Mouse (Mus musculus): ENCODE results near the gene Gm17324.
A peak's percentile ranks its signal among the peaks of the same experiment; 100 is the strongest.

Gm17324 gene

DNA sequence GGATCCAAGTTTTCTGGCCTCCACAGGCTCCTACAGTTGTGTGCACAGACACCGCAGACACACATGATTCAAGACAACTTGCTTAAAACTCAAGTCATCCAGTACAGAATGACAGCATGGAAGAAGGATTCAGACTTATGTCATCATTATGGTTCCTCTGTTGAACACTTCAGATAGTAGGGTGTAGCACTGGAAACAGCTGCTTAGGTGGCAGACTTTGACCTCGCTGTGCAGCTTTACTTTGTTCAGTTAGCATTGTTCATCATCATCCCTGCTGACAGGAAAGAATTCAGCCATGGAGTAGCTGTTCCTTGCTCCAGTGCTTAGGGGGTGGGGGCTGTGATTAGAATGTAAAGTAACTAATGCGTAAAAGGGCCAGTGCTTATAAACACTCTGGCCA lies 17.1 kb upstream of the Gm17324 start:
- no peak for DNase-seq (ENCODE audit: low spot score)

DNA sequence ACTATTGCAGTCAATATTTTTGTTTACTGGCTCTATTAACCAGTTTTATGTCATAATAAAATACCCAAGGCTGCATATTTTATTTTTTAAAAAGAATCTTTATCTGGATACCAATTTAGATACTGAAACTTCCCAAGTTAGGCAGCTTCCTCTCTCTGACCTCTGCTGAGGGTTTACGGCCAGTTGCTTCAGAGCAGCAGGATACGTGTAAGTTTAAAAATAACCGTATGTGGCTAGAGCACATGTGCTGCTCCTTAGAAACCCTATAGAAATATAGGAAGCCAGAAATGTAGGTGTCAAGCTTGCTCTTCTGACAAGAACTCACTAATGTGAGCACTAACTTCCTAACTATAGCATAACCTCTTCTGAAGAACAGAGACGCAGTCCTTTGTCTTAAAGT lies 14.8 kb upstream of the Gm17324 start:
- no peak for DNase-seq (ENCODE audit: low spot score)

DNA sequence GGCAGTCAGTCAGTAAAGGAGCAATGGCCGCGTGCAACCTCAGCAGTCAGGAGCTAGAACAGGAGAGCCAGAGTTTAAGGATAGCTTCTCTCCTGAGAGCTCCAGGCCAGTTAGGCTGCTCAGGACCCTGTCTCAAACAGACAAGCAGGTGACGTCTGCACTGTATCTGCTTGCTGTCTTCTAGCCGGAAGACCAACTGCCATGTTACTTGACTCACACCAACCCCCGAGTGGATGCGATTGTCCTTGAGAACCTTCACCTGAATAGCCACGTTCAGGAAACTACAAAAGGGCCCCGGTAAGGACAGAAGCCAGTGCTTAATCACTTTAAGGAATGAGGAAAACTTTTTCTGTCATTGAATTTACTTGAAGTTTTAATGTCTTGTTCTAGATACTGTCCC lies 8.4 kb upstream of the Gm17324 start:
- DNase-seq (ENCODE audit: low spot score): no peak

- DNase-seq (ENCODE audit: low spot score): no peak
Observed at GRCm38 (mm10) chr9:78451382-78451781, 2.8 kb upstream of the Gm17324 start.

- no peak for DNase-seq (ENCODE audit: low spot score)
Observed at GRCm38 (mm10) chr9:78450404-78450803, 1.8 kb upstream of the Gm17324 start.

DNA sequence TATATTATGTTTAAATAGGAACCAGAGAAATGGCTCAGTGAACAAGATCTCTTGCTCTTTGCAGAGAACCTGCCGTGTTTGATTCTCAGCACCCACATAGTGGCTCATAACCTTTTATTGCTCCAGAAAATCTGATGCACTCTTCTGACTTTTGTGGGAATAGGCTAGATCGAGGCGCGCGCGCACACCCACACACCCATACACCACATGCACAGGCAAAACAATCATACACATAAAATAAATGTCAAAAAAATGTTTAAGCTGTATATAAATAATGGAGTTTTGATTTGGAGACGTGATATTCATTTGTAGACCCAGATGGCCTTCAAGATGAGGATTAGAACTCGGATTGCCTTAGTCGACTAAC lies 997 bp downstream of the Gm17324 start:
- DNase-seq (ENCODE audit: low spot score): no peak

DNA sequence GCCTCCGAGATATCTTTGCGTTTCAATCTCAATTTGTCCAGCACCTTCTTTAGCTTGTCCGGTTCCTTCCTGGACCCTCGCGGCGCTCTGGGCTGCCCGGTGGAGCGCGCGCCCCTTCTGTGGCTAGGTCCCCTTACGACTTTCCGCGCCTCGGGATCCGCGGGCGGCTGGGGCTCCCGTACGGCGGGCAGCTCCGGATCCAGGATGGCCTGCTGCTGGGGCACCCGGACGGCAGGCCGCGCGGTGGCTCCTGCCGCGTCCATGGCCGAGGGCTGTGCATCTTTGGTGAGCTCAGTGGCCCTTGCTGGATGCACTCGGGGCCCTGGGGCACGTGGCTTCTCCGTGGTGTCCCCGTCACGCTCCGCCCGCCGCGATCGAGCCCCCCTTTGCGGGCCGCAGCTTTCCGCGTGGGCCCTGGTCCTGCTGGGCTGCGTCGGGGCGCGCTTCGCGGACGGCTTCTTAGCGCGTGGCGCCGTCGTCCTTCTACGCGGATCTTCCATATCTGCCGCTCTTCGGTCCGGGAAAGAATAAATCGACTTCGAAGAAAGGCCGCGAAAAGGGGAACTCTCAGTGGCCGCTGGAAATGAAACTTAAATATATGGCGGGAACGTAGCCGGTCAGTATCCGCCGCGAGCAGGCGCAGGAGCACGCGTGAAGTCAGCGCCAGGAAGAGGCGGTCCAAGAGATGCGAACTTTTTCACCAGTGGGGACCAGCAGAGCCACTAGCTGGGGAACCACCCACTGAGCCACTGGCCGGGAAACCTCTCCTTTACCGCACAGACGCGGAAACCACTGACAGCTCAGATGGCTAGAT lies 5.8 kb downstream of the Gm17324 start, which contains the start of gene Cgas:
Cgas (minus strand) TSS at position 659 of the 814 bp plus-strand sequence.
- peak; percentile 29 for DNase-seq (ENCODE audit: low spot score)

DNA sequence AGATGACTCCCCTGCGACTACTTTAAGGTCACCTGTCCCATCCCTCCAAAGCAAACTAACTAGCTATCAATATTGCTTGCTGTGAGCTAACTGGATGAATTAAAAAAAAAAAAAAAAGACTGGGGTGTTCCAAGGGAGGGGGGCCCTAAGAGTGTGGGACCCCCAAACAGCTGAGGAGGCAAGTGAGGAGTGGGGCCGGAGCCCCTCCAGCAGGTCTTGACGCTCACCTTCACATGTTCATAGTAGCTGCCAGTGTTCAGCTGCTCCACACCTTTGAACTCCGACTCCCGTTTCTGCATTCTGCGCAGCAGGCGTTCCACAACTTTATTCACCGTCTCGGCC lies 6.4 kb downstream of the Gm17324 start:
- no peak for DNase-seq (ENCODE audit: low spot score)

- no peak for DNase-seq (ENCODE audit: low spot score)
Observed at GRCm38 (mm10) chr9:78439426-78439825, 9.2 kb downstream of the Gm17324 start.

DNA sequence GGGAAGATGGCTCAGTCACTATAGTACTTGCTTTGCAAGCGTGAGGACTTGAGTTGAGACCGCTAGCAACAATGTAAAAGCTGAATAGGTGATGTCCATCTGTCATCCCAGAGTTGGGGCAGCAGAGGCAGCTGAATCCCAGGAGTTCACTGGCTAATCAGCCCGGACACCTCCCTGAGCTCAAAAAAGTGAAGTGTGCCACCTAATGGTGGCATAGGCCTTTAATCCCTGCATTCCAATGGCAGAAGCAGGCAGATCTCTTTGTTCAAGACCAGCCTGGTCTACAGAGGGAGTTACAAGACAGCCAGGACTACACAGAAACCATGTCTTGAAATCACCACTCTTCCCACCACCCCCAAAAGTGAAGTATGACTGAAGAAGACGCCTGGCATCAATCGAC lies 16.1 kb downstream of the Gm17324 start:
- no peak for DNase-seq (ENCODE audit: low spot score)

DNA sequence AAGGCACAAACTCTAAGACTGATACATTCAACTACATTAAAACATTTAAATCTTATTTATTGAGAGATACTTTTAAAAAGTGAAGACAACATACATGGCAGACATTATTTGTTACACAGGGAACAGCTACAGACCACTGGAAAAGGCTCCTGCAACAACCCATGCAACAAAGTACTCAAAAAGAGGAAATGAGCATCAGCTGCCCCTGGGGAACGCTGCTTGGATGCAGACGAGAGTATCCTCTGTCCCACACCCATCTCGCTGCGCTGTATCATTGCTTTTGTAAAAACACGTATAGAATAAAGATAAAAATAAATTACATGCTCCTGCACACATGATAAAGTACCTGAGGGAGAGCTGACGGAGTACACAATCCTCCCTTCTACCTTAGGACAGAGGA lies 18.1 kb downstream of the Gm17324 start:
- no peak for DNase-seq (ENCODE audit: low spot score)

DNA sequence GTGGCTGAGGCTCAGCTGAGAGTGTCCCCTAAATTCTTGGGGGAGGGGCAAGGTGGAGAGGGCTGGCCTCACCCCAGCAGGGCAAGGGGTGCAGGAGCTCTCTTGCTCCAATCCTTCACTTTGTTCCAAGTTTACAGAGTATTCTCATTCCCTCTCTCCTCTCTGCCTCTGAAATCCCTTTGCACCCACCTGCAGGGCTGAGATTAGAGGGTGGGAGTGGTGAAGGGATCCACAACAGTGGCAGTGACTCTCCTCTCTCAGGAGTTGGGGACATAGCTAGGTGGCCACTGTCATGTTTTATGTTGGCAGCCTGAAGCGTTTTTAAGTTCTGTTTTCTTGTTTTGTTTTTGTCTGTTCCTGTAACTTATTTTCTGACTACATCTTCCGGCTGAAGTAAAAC lies 19.0 kb downstream of the Gm17324 start:
- DNase-seq (ENCODE audit: low spot score): no peak

- DNase-seq (ENCODE audit: low spot score): no peak
Observed at GRCm38 (mm10) chr9:78428870-78429432, 19.6 kb downstream of the Gm17324 start.

GRCm38 (mm10) chr9:78428185-78428584 lies 20.4 kb downstream of the Gm17324 start:
- no peak for DNase-seq (ENCODE audit: low spot score)

GRCm38 (mm10) chr9:78427362-78427781 lies 21.2 kb downstream of the Gm17324 start:
- DNase-seq (ENCODE audit: low spot score): no peak

DNA sequence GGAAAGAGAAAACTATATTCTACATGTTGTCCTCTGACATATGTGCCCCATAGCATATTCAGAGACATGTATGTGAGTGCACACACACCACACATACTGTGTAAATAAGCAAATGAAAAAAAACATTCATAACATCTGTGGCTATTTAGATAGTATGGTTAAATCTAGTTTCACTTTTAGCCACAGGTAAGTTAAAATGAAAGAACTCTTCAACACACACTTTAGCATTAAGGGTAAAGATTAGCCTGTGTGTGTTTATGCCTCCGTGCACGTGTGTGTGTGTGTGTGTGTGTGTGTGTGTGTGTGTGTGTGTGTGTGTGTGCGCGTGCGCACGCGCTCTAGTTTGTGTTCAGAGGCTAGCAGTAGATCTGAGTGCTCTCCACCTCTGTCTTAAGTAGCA lies 47.0 kb downstream of the Gm17324 start:
- no peak for DNase-seq (ENCODE audit: low spot score)

GRCm38 (mm10) chr9:78400570-78400969 lies 48.0 kb downstream of the Gm17324 start:
- no peak for DNase-seq (ENCODE audit: low spot score)
